Mouse (Mus musculus): Measurements from ENCODE around the gene Tmcc2. TPM values are rescaled to one million over a fixed set of nuclear protein-coding genes. Genes with fewer than 3 reads are reported as not detected.

Gene Tmcc2
- total RNA-seq, 2 experiments from 2014 or later, result 2,859 to 5,593 TPM

DNA sequence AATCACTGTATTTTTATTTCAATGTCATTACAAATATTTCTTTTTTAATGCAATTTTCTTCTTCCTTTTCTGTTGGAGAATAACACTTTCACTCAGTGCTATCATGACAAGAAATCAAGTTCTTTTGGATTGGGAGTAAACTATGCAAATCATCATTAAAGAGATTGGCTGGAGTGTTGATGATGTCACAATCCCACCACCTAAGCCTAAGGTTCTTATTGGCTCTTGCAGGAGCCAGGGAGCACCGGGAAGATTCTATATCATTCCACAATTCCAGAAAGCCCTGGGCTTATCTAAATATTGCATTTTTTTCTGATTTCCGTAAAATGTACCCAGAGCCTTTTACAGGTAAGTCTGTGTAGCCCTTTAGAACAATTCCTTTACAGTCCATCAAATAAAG is 5.6 kb upstream of the Tmcc2 start:
- no peak for ATAC-seq (replicated peaks; ENCODE audit: low FRiP score, poor library complexity, severe bottlenecking)

DNA sequence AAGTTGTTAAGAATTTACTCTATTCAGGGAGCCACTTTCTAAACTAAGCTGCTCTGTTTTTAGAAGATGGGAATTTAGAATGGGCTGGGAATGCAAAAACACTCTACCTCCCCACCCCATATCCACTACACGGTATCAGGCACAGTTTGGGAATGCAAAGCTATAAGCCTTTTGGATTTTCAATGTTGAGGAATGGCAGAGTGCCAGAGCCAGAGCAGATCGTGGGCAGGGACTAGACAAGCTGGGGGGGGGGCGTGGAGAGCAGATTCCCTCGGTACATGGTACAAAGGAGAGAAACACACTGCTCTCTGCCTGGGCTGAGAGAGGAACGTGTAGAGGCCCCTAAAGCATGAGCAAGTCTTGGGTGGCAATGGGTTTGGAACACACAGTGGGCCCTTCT is 1.8 kb upstream of the Tmcc2 start:
- no peak for ATAC-seq (replicated peaks; ENCODE audit: low FRiP score, poor library complexity, severe bottlenecking)

DNA sequence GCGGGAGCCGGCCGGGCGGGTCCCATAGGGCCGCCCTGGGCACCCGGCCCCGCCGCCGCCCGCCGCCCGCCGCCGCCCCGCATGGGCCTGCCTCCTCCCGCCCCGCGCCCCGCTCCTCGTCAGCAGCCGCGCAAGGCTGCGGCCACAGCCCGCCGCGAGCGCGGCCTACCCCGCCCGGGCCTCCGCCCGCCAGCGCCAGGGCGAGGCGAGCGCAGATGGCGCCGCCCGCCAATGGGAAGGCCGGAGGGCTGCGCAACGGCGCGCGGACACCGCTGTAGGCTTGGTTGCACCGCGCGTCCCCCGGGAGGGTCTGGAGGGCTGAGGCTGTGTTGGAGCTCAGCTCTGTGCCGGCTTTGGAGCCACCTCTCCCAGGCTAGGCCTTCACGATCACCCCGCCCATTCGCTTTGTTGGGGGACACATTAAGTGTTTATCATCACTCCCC is 520 bp upstream of the Tmcc2 start:
- ATAC-seq (replicated peaks; ENCODE audit: low FRiP score, poor library complexity, severe bottlenecking), result peak; percentile 37

DNA sequence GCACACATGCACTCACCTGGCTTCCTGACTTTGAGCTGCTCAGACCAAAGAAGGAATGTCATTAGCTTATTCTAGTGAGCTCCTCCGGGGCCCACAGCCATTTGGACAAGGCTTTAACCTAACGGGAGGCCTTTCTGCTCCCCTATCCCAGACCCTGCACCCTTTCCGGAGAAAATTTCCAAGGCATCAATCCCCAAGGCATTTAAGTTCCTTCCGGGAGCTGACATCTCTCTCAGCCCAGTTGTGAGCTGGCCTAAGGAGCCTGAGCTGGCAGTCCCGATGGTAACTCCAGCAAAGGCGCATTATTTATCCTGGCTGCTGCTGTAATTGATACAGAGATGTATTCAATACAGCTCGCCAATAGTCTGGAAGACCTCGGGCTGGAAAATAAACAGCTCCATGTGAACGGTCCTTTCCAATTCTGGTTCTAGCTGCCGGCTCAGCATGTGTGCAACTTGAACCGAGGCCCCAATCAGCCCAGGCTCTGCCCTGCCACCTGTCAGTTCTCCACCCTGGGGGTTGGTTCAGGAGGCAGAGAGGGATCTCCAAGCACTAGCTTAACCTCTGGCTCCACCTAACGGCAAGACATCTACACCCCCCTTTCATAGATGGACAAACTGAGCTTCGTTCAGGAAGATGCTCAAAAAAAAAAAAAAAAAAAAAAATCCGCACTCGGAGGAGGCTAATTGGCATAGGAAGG is 1.0 kb downstream of the Tmcc2 start:
- peak; percentile 74 for ATAC-seq (replicated peaks; ENCODE audit: low FRiP score, poor library complexity, severe bottlenecking)

DNA sequence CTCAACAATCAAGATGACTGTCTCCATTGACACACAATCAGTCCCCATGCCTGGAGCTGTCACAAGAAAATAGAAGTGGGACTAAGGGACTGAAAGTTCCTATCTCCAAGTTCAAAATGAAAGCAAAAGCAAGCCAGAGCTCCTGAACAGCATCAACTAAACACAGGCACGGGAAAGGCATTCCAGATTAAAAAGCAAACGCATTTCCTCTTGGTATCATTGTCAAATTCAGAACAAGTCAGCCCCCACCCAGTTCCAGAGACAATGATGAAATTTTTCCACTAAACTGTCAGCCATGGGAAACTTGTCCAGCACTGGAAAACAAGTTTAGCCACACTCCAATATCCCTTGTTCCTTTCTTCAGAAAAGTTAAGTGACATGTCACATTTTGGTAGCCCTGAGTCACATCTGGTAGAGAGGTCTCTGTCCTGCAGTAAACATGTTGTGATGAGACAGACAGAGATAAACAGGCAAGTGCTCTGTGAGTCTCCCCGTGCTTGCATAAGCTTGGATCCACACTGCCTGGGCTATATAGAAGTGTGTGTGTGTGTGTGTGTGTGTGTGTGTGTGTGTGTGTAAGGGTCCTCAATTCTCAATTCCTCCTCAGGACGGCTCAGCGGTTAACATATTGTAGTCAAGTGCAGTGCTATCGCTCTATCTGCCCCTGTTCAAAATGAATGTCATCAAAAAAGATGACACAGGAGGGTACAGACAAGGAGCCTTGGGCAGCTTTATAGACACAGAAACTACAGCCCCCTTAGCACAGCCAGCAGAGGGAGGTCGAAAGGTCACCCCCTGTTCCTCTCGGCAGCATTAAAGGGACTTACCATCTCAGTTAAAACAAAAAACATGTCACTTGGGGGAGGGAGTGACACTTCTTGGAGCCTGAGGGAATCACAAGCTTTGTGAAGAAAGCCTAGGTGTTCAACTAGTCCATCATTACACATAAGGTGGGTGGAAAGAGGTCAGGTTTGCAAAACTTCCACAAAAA is 2.0 kb downstream of the Tmcc2 start:
- ATAC-seq (replicated peaks; ENCODE audit: low FRiP score, poor library complexity, severe bottlenecking), result peak; percentile 63

DNA sequence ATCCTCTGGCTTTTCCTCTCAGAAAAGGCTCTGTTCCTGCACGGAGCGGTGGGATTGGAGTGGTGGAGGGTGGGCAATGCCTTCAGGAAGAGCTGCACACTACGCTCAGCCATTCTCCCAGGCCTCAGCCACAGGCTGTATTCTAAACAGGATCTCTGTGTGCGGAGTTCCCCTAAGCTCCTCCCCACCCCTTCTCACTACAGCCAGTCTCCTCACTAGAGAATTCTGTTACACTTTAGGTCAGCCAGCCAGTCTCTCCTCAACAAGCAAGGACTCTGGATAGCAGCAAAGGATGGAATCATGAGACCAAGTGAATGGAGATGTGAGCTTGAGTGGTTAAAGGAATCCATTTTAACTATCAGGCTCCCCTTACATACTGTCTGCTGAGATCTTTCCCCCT is 3.1 kb downstream of the Tmcc2 start:
- ATAC-seq (replicated peaks; ENCODE audit: low FRiP score, poor library complexity, severe bottlenecking), result peak; percentile 51

DNA sequence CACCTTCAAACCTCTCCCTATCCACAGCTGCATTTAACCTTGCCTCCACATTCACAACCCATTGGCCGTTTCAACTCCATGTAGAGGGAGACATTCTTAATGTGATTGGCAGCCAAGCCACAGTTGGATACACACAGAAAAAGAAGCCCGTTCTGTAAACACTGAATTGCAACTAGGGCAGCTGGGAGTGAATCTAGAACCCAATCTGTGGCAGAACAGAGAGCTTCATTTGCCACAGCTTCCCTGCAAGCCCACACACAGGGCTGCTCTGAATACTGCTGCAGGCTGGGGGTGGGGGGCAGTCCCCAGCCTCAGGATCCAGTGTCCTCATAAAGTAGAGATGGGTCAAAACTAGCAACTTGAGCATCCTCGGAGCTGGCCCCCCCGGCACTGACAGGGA is 4.8 kb downstream of the Tmcc2 start:
- ATAC-seq (replicated peaks; ENCODE audit: low FRiP score, poor library complexity, severe bottlenecking), result no peak

DNA sequence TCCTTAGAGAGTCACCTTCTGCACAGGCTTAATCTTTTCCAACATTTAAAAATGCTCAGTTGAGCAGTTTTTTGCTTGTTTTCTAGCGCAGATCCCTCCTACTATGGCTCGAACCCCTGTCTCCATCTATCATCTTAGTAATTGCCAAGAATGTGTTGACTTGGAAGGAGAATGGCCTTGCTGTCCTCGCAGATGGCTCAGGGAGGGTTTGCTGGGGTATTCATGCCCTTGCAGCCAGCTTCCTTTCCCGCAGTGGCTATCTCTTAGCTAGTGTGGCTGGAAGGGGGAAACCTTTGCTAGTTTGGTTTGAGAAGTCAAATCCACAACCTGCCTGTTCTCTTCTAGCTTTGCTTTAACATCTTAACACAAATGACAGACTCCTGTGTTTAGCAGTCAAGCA is 5.4 kb downstream of the Tmcc2 start:
- no peak for ATAC-seq (replicated peaks; ENCODE audit: low FRiP score, poor library complexity, severe bottlenecking)

DNA sequence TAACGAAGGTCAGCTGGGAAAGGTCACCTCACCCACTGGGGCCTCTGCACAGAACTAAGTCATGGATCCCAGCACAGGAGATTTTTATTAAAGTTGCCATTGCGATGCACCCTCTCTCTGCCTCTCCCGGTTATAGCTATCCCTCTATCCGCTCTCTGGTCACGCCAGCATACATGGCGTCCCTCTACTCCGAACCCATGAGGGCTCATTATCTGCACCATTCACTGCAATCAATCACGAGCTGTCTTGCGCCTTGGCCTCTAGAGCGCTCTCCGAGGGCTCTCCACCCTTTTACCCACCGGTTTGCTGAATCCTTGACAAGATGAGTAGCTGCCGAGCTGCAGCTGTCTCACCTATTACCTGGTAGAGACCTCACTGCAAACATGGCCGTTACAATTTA is 5.8 kb downstream of the Tmcc2 start:
- no peak for ATAC-seq (replicated peaks; ENCODE audit: low FRiP score, poor library complexity, severe bottlenecking)

DNA sequence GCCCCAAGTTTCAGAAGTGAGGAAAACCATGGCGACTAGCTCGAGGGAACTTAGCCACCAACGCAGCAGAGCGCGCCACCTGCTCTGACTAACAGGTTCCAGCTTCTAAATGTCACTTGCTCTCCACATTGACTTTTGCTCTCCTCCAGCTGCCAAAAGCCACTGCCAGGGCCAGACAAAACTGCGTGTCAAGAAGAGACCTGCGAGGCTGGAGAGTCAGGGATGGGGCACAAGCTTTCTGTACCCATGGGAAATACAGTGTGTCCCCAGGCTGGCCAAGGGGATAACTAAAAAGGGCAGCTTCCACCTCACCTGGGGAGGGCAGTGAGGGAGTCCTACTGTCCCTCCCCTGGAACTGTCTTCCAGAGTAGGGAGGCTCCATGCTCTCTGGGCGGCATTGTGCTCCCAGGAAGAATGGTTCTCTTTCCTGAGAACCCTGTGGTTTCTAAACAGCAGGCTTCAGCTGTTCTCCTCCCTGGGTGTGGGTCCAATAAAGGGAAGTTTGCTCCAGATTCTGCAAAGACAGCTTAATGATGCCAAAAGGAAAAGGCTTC is 7.0 kb downstream of the Tmcc2 start:
- ATAC-seq (replicated peaks; ENCODE audit: low FRiP score, poor library complexity, severe bottlenecking), result no peak

DNA sequence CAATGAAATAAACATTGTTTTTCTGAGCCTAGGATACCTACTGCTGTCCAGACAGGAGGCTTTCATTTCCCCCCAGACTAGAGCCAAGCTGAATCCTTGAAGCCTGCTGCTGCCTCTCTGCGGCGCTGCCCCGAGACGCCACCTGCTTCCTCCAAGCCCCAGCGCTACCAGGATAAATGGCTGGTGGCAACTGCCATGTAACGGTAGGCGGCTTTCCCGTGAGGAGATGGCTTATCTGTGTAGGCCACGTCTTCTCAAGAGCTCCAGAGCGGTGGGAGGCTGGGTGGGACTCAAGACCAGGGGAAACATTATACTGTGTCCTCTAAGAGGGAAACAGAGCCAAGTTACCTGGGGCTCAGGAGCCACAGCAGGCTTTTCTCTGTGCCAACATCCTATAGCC is 9.2 kb downstream of the Tmcc2 start:
- ATAC-seq (replicated peaks; ENCODE audit: low FRiP score, poor library complexity, severe bottlenecking), result peak; percentile 75

DNA sequence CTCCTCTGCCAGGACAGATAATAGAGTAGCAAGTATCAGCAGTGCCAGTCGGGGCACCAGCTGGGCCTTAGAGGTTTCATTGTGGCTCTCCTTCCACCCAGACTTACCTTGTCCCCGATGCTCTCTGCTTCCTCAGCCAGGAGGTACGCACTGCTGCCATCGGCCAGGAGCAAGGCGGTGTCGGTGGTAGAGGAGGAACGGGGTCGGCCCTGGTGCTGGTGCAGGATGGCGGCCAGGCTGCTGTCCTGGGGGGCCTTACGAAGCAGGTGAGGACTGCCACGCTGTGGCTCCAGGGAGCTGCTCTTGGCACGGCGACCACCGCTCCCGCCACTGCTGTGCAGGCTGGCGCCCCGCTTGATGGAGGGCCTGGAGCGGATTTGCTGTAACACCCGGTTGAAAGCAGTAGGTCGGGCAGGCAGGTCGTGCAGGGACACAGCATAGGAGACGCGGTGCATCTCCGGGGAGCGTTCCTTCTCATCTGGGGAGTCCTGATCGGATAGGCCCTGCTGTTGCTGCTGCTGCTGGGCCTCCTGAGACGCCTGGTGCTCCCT is 10.5 kb downstream of the Tmcc2 start:
- no peak for ATAC-seq (replicated peaks; ENCODE audit: low FRiP score, poor library complexity, severe bottlenecking)

DNA sequence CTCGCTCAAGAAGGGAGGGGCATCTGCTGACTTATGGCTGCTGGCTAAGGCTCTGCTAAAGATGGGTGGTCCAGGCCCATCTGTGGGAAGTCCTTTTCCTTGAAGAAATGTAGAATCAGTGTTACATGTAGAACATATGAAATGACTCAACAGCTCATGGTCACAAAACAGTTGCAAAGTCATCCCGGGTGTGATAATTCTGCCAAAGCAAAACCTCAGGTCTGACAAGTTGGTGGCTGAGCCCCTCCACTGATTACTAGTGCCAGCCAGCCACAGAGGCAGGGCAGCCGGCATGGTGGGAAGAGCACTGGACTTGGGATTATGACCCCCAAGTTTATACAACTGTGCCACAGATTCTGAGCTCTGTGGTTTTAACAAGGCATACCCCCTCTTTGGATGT is 13.3 kb downstream of the Tmcc2 start:
- ATAC-seq (replicated peaks; ENCODE audit: low FRiP score, poor library complexity, severe bottlenecking), result peak; percentile 33

DNA sequence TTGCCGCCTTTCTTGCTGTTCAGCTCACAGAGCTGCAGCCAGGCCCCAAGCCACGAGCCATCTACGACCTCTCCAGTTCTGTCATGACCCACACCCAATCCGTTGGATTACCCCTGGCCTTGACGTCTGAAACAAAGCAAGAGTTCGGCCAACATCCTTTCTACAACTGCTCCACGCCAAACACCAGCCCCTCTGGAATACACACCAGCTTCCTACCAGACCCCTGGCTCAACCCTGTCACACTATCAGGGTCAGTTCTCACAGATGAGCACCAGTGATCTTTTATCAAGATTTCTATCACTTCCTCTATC is 14.1 kb downstream of the Tmcc2 start:
- no peak for ATAC-seq (replicated peaks; ENCODE audit: low FRiP score, poor library complexity, severe bottlenecking)

DNA sequence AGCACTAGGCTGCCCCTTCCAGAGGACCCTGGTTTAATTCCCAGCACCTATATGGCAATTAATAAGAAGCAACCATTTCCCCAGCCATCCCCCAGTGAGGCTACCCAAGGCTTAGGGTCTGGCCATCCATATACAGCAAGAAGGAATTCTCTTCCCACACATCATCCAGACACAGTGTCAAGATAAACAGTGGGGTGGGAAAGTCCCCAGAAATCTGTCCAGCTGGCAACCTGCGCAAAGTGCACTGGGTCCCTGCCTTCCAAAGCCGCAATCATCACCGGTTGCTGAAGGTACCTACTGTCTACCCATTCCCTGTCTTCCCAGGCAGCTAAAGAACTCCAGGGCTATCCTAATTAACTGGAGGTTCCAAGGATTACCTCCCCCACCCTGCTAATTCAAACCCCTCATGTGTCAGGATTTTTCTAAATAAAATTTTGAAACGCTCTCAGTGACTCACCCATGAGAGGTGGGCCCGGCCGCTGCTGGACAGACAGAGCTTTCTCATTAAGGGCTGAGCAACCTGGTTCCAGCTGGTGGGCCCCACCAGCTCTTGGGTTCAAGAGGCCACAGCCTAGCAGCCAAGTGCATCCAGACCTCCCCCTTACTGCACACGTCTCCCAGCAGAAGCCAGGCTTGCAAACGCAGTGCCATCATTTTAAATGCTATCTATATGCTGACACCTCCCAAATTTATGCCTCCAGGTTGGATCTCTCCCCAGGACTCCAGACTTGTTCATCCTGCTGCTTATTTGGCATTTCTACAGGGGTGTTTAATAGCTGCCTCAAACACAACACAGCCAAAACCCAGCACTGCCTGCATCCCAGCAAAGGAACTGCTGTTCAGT is 14.6 kb downstream of the Tmcc2 start:
- ATAC-seq (replicated peaks; ENCODE audit: low FRiP score, poor library complexity, severe bottlenecking), result no peak

DNA sequence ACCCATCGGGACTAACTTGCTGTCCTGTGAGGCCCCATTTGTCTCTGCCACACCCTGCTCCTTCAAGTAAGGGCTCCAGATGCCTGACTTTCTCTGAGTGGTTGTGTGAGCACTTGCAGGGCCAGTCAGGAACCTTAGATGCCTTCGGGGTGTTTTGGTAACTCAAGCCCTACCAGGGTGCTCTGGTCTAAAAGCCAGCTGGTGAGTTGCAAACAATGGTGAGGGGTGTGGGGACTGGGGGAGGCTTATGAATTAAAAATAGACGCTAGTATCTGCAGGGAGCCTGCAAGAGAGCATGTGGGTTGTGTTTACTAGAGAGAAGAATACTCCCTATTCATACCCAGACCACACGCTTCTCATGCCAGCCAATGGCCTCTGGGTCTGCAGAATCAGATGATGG is 15.8 kb downstream of the Tmcc2 start:
- no peak for ATAC-seq (replicated peaks; ENCODE audit: low FRiP score, poor library complexity, severe bottlenecking)

DNA sequence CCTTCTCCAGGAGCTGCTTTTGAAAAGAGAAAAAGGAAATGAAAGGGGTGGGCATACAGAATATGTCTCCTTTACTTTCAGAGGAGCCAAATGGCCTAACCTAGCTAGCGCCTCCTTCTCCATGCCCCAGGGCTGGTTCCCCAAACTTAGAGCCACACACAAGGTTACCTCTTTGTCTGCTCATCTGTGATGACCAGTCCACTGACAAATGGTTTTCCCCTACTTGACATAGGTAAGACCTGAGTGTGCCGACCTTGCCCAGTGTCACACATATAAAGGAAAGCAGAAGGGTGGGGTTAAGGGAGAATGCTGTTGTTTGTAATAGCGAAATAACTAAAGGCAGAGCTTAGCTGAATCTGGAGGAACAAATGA is 16.2 kb downstream of the Tmcc2 start:
- no peak for ATAC-seq (replicated peaks; ENCODE audit: low FRiP score, poor library complexity, severe bottlenecking)

DNA sequence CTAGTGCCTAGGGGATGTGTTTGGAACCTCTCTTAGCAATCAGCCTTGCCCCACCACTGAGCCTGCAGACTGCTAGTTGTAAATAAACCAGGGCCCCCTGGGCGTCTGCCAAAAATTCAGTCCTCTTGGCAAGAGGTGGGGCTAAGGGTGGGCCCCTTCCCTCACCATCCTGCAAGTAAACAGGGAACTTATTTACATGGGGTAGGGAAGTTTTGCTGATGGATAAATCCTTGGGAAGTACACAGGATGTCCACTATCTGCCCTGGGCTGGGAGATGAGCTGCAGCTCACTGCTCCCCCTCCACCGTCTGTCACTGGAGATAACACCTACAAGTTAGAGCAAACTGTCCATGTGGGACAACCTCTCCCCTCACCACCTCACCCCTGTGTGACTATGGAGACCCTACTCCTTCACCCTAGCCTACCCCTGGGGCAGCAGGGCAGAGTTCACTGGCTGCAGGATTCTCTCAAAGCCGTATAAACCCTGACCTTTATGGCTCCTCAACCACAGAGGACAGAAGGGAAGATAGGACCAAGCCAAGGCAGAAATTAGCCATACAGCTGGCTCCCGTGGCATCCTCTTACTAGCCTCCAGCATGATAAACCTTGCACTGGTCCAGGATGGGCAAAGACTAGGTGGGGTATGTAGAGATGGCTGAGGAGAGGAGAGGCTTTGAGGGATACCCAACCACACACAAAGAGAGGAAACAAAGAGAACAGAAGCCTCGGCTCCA is 16.8 kb downstream of the Tmcc2 start:
- peak; percentile 76 for ATAC-seq (replicated peaks; ENCODE audit: low FRiP score, poor library complexity, severe bottlenecking)

DNA sequence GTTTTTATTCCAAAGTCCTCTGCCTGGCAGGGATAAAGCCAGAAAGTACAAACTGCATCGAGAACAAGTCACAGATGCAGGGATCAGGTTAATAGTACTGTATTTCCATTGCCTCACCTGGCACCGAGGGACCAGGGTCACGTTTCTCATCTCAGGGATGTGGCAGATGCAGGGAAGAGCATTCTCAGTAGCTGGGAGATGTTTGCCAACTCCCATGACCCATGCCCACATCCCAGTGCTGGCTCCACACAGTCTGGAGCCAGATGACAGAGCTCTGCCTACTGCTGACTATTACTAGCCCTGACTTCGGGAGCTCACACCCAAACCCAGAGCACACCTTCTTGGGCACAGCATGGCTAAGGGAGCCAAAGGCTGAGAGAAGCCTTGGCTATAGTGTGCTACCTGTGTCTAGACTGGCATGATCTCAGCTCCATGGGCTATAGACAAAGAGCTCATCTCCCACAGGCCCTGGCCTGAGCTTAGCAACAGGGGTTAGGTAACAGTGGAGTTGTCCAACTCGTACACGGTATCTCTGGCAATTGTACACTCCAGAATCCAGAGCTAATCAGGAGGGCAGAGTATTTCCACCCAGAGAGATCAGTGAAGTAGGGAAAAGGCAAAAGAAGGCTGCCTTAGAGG is 18.1 kb downstream of the Tmcc2 start:
- ATAC-seq (replicated peaks; ENCODE audit: low FRiP score, poor library complexity, severe bottlenecking), result no peak

Data from erythroblast, adult 5-6 weeks (primary cell).